Mouse (Mus musculus) forebrain, embryonic 14.5 days (tissue): ENCODE measurements around the gene Ntsr2. TPM values are rescaled to one million over a fixed set of nuclear protein-coding genes. Genes with fewer than 3 reads are reported as not detected.
A peak's percentile ranks its signal among the peaks of the same experiment; 100 is the strongest.

Experiments
- ATAC-seq: fragments of 200-750 bp; cut with Nextera tagmentation; 2 replicates; pipeline ENCODE4 v1.8.0; 2017; ENCODE audit warnings: mild to moderate bottlenecking, moderate library complexity
- DNase-seq: peaks from one replicate; pipeline ENCODE4 v3.0.0-alpha.2; 2015; ENCODE audit warnings: low spot score
- H3K27ac ChIP-seq: fragments of 300-500 bp; sonication (generic); 2 replicates; pipeline ENCODE4 v1.5.1; 2014; ENCODE audit warnings: low read depth, mild to moderate bottlenecking, control low read depth, low read length, moderate library complexity
- H3K27me3 ChIP-seq: fragments of 300-500 bp; sonication (generic); replicated peaks from 2 replicates; pipeline ENCODE4 v1.6.1; 2014; ENCODE audit warnings: low read length, control low read depth, mixed read lengths; ENCODE audit not compliant: control insufficient read depth, insufficient read depth
- H3K36me3 ChIP-seq: fragments of 300-500 bp; sonication (generic); 2 replicates; pipeline ENCODE4 v1.6.1; 2014; ENCODE audit warnings: low read length, control low read depth; ENCODE audit not compliant: control insufficient read depth, insufficient read depth
- H3K4me1 ChIP-seq: fragments of 300-500 bp; sonication (generic); 2 replicates; pipeline ENCODE4 v1.6.1; 2014; ENCODE audit warnings: antibody characterized with exemption, low read length, control low read depth; ENCODE audit not compliant: control insufficient read depth, insufficient read depth
- H3K4me2 ChIP-seq: fragments of 300-500 bp; sonication (generic); 2 replicates; pipeline ENCODE4 v1.6.1; 2014; ENCODE audit warnings: mild to moderate bottlenecking, control low read depth, low read length
- H3K4me3 ChIP-seq: fragments of 300-500 bp; sonication (generic); 2 replicates; pipeline ENCODE4 v1.5.1; 2014; ENCODE audit warnings: low read depth, low read length, control low read depth
- H3K9ac ChIP-seq: fragments of 300-500 bp; sonication (generic); 2 replicates; pipeline ENCODE4 v1.6.1; 2014; ENCODE audit warnings: mild to moderate bottlenecking, low read length, control low read depth, moderate library complexity
- H3K9me3 ChIP-seq: fragments of 300-500 bp; sonication (generic); replicated peaks from 2 replicates; pipeline ENCODE4 v1.6.1; 2016; ENCODE audit warnings: low read length, control low read depth, mixed read lengths; ENCODE audit not compliant: control insufficient read depth
- WGBS: fragments of 180-500 bp; shearing (Covaris S2); extraction: QIAGEN DNeasy Blood & Tissue Kit; methylation state at CpG from one replicate; pipeline ENCODE4 v1.1.7; 2014; 5-methylcytosine and 5-hydroxymethylcytosine counted together
- polyA plus RNA-seq: library from polyadenylated mRNA; unstranded; fragments of >200 nt; fragmentation: Nextera tagmentation; extraction: Ambion mirVana; gene quantifications from 2 replicates; pipeline ENCODE4 v1.2.1, GENCODE M21; 2014

The Ntsr2 gene
- polyA plus RNA-seq, 1 experiment from 2014 or later, result 1.0 TPM

GRCm38 (mm10) chr12:16643508-16644345 lies 9.5 kb upstream of the Ntsr2 start:
- Histone ChIP-seq H3K36me3 (no peaks in the 10 kb centered on the region), H3K9ac (peak overlapping the region; percentile 13; the same call in 1 of the 2 replicates), H3K4me1 (peaks cover 12% of the 10 kb centered on the region), H3K4me2 (no peak overlapping the region), H3K27ac (peak overlapping the region; percentile 70), H3K27me3 (no peaks in the 10 kb centered on the region), H3K9me3 (no peaks in the 10 kb centered on the region), H3K4me3 (no peak overlapping the region)
- DNase-seq (peak; percentile 86), ATAC-seq (peak; percentile 90)
- 29% methylated on average over 12 of the region's 12 CpGs for WGBS

GRCm38 (mm10) chr12:16644698-16645097 lies 8.5 kb upstream of the Ntsr2 start:
- no peak overlapping the region for H3K4me3 ChIP-seq
- H3K27me3 ChIP-seq, result no peaks in the 10 kb centered on the region
- no peak for DNase-seq
- H3K9me3 ChIP-seq, result no peaks in the 10 kb centered on the region
- H3K4me1 ChIP-seq, result peaks cover 12% of the 10 kb centered on the region
- H3K36me3 ChIP-seq, result no peaks in the 10 kb centered on the region
- no peak overlapping the region for H3K27ac ChIP-seq
- WGBS, result 29% methylated on average over 8 of the region's 8 CpGs
- H3K4me2 ChIP-seq, result no peak overlapping the region
- ATAC-seq, result no peak
- H3K9ac ChIP-seq, result no peak overlapping the region

GRCm38 (mm10) chr12:16646780-16647409 lies 6.3 kb upstream of the Ntsr2 start:
- Histone ChIP-seq H3K4me3 (no peak overlapping the region), H3K27ac (no peak overlapping the region), H3K4me2 (no peak overlapping the region), H3K27me3 (0 out of 2 replicates have a peak, but pooled peaks cover 4% of the 10 kb centered on the region), H3K9me3 (no peaks in the 10 kb centered on the region), H3K4me1 (peaks cover 12% of the 10 kb centered on the region), H3K36me3 (no peaks in the 10 kb centered on the region), H3K9ac (no peak overlapping the region)
- no peak for ATAC-seq
- no peak for DNase-seq
- 51% methylated on average over 9 of the region's 9 CpGs for WGBS

GRCm38 (mm10) chr12:16648273-16648672 lies 4.9 kb upstream of the Ntsr2 start:
- no peak for DNase-seq
- Histone ChIP-seq H3K36me3 (no peaks in the 10 kb centered on the region), H3K4me2 (no peak overlapping the region), H3K4me3 (no peak overlapping the region), H3K27me3 (peaks cover 12% of the 10 kb centered on the region), H3K4me1 (peaks cover 12% of the 10 kb centered on the region), H3K9ac (no peak overlapping the region), H3K9me3 (no peaks in the 10 kb centered on the region), H3K27ac (no peak overlapping the region)
- WGBS, result 91% methylated on average over 6 of the region's 6 CpGs
- ATAC-seq, result no peak

- 77% methylated on average over 6 of the region's 6 CpGs for WGBS
These were observed 3.4 kb upstream of the Ntsr2 start for GRCm38 (mm10) chr12:16649819-16650218.

GRCm38 (mm10) chr12:16655604-16656003 lies 2.4 kb downstream of the Ntsr2 start:
- 70% methylated on average over 4 of the region's 4 CpGs for WGBS
- Histone ChIP-seq H3K9me3 (no peaks in the 10 kb centered on the region), H3K4me2 (no peak overlapping the region), H3K9ac (no peak overlapping the region), H3K36me3 (no peaks in the 10 kb centered on the region), H3K27me3 (peaks cover 32% of the 10 kb centered on the region), H3K4me1 (peaks cover 6% of the 10 kb centered on the region; the same call in 1 of the 2 replicates), H3K27ac (no peak overlapping the region), H3K4me3 (no peak overlapping the region)
- ATAC-seq (no peak), DNase-seq (no peak)

More at GRCm38 (mm10) chr12:16649819-16650218, 3.4 kb upstream of the Ntsr2 start:
- DNase-seq (no peak), ATAC-seq (no peak)
- Histone ChIP-seq H3K4me1 (peaks cover 6% of the 10 kb centered on the region; the same call in 1 of the 2 replicates), H3K36me3 (no peaks in the 10 kb centered on the region), H3K9ac (no peak overlapping the region), H3K4me3 (no peak overlapping the region), H3K4me2 (no peak overlapping the region), H3K9me3 (no peaks in the 10 kb centered on the region), H3K27ac (no peak overlapping the region), H3K27me3 (peaks cover 22% of the 10 kb centered on the region)

- Histone ChIP-seq H3K27ac (no peak overlapping the region), H3K9me3 (no peaks in the 10 kb centered on the region), H3K4me2 (no peak overlapping the region), H3K36me3 (no peaks in the 10 kb centered on the region), H3K4me1 (peaks cover 6% of the 10 kb centered on the region; the same call in 1 of the 2 replicates), H3K9ac (no peak overlapping the region), H3K4me3 (no peak overlapping the region), H3K27me3 (peaks cover 27% of the 10 kb centered on the region)
- ATAC-seq (no peak), DNase-seq (no peak)
- WGBS, result 76% methylated on average over 5 of the region's 5 CpGs
These were observed 4.0 kb downstream of the Ntsr2 start for GRCm38 (mm10) chr12:16656906-16657875.

GRCm38 (mm10) chr12:16661459-16661858 lies 8.3 kb downstream of the Ntsr2 start:
- Histone ChIP-seq H3K4me3 (no peak overlapping the region), H3K4me1 (no peaks in the 10 kb centered on the region), H3K4me2 (no peak overlapping the region), H3K9me3 (no peaks in the 10 kb centered on the region), H3K27me3 (no peaks in the 10 kb centered on the region), H3K27ac (no peak overlapping the region), H3K9ac (no peak overlapping the region), H3K36me3 (no peaks in the 10 kb centered on the region)
- no peak for ATAC-seq
- WGBS, result 82% methylated on average over 10 of the region's 10 CpGs
- DNase-seq, result no peak
